ENCODE assay signal across 17 mouse cellular contexts in genomic region chrX:167719092-167719491, GRCm38 (mm10).
DNase-seq lines count a peak whose midpoint lies in the region; ATAC-seq and TF ChIP-seq lines count a peak whose summit lies in the region.
"Had no signal": no experiment of that assay in that cellular context is flagged by ENCODE, and none has a peak within 500 bp of the region (broad histone marks: within the 10 kb centered on the region; RNA-seq: fewer than 3 reads in every experiment).

No protein-coding gene starts in this region.

- peaks cover 5% of the 10 kb centered on the region; the same call in 1 of the 2 replicates for H3K27me3 ChIP-seq in heart, embryonic 10.5 days (ENCODE audit: insufficient read depth, poor library complexity, severe bottlenecking)
- H3K27me3 ChIP-seq in hindbrain, postnatal 0 days (ENCODE audit: insufficient read depth, low read length): no peaks in the 10 kb centered on the region
- peaks cover 65% of the 10 kb centered on the region for H3K27me3 ChIP-seq in hindbrain, embryonic 13.5 days
- H3K27me3 ChIP-seq in forebrain, embryonic 15.5 days: no peaks in the 10 kb centered on the region
- H3K27me3 ChIP-seq: CH12.LX; embryonic facial prominence, embryonic 12.5 days; heart, embryonic 15.5 days had no signal

- peak; percentile 1 to 37 for DNase-seq in heart, adult 18-20 months
- DNase-seq in heart, embryonic 10.5 days (ENCODE audit: low spot score): no peak
- peak; percentile 3 for DNase-seq in hindbrain, postnatal 0 days (ENCODE audit: low spot score)
- peak; percentile 1 for DNase-seq in lung, postnatal 36 days
- no peak for DNase-seq in lung, postnatal 4 days
- DNase-seq: adrenal gland, postnatal 14 days; forebrain, postnatal 0 days; gastrocnemius, postnatal 14 days had no signal

- no peak for TF ChIP-seq CTCF in hindbrain, postnatal 0 days (IDR thresholded peaks at IDR 0.05; ENCODE audit: low read depth)

- no peaks in the 10 kb centered on the region for H3K9me3 ChIP-seq in heart, embryonic 10.5 days
- H3K9me3 ChIP-seq in hindbrain, postnatal 0 days (ENCODE audit: low read length): no peaks in the 10 kb centered on the region
- no peaks in the 10 kb centered on the region for H3K9me3 ChIP-seq in hindbrain, embryonic 13.5 days
- no peaks in the 10 kb centered on the region for H3K9me3 ChIP-seq in forebrain, embryonic 15.5 days
- H3K9me3 ChIP-seq: embryonic facial prominence, embryonic 12.5 days; forebrain, embryonic 12.5 days; heart, embryonic 15.5 days; hindbrain, embryonic 15.5 days had no signal

- no peak overlapping the region for H3K9ac ChIP-seq in hindbrain, postnatal 0 days (replicated peaks; ENCODE audit: low read length)
- H3K9ac ChIP-seq in hindbrain, embryonic 13.5 days: no peak overlapping the region
- H3K9ac ChIP-seq in forebrain, embryonic 15.5 days (replicated peaks): no peak overlapping the region
- H3K9ac ChIP-seq: embryonic facial prominence, embryonic 12.5 days; forebrain, embryonic 12.5 days; forebrain, postnatal 0 days; heart, embryonic 15.5 days; hindbrain, embryonic 15.5 days had no signal

- no peaks in the 10 kb centered on the region for H3K36me3 ChIP-seq in heart, embryonic 10.5 days
- no peaks in the 10 kb centered on the region for H3K36me3 ChIP-seq in hindbrain, postnatal 0 days (ENCODE audit: insufficient read depth, low read length)
- no peaks in the 10 kb centered on the region for H3K36me3 ChIP-seq in hindbrain, embryonic 13.5 days
- H3K36me3 ChIP-seq in forebrain, embryonic 15.5 days: no peaks in the 10 kb centered on the region
- H3K36me3 ChIP-seq: embryonic facial prominence, embryonic 12.5 days; forebrain, embryonic 12.5 days; heart, embryonic 15.5 days; hindbrain, embryonic 15.5 days had no signal

- peak; percentile 62; the same call in 1 of the 2 replicates for ATAC-seq in hindbrain, postnatal 0 days
- no peak for ATAC-seq in hindbrain, embryonic 13.5 days (ENCODE audit: low FRiP score)
- no peak for ATAC-seq in forebrain, embryonic 15.5 days (replicated peaks)
- ATAC-seq: activated CD4-positive, CD25-positive, alpha-beta regulatory T cell, adult 4 months; forebrain, postnatal 0 days had no signal

- H3K27ac ChIP-seq in heart, embryonic 10.5 days: no peak overlapping the region
- no peak overlapping the region for H3K27ac ChIP-seq in hindbrain, postnatal 0 days
- no peak overlapping the region for H3K27ac ChIP-seq in hindbrain, embryonic 13.5 days
- no peak overlapping the region for H3K27ac ChIP-seq in forebrain, embryonic 15.5 days (replicated peaks)
- H3K27ac ChIP-seq: embryonic facial prominence, embryonic 12.5 days; forebrain, embryonic 12.5 days; heart, embryonic 15.5 days; hindbrain, embryonic 15.5 days had no signal

- H3K4me3 ChIP-seq in heart, embryonic 10.5 days: no peak overlapping the region
- H3K4me3 ChIP-seq in hindbrain, postnatal 0 days (ENCODE audit: low read length): no peak overlapping the region
- no peak overlapping the region for H3K4me3 ChIP-seq in hindbrain, embryonic 13.5 days
- no peak overlapping the region for H3K4me3 ChIP-seq in forebrain, embryonic 15.5 days
- H3K4me3 ChIP-seq: embryonic facial prominence, embryonic 12.5 days; forebrain, embryonic 12.5 days; heart, embryonic 15.5 days; hindbrain, embryonic 15.5 days had no signal

- 83% methylated on average over 1 of the region's 1 CpGs for WGBS in heart, embryonic 10.5 days
- WGBS in hindbrain, postnatal 0 days: 64% methylated on average over 1 of the region's 1 CpGs
- WGBS in hindbrain, embryonic 13.5 days: 26% methylated on average over 1 of the region's 1 CpGs
- WGBS in forebrain, embryonic 15.5 days: 80% methylated on average over 1 of the region's 1 CpGs

- H3K4me1 ChIP-seq in heart, embryonic 10.5 days: no peaks in the 10 kb centered on the region
- H3K4me1 ChIP-seq in hindbrain, postnatal 0 days (ENCODE audit: insufficient read depth, low read length): no peaks in the 10 kb centered on the region
- H3K4me1 ChIP-seq in hindbrain, embryonic 13.5 days (replicated peaks): no peaks in the 10 kb centered on the region
- no peaks in the 10 kb centered on the region for H3K4me1 ChIP-seq in forebrain, embryonic 15.5 days
- H3K4me1 ChIP-seq: embryonic facial prominence, embryonic 12.5 days; forebrain, embryonic 12.5 days; heart, embryonic 15.5 days; hindbrain, embryonic 15.5 days had no signal

- H3K4me2 ChIP-seq in hindbrain, postnatal 0 days (ENCODE audit: low read depth, low read length): no peak overlapping the region
- no peak overlapping the region for H3K4me2 ChIP-seq in hindbrain, embryonic 13.5 days
- H3K4me2 ChIP-seq in forebrain, embryonic 15.5 days (replicated peaks): no peak overlapping the region
- H3K4me2 ChIP-seq: embryonic facial prominence, embryonic 12.5 days; forebrain, embryonic 12.5 days; heart, embryonic 11.5 days; heart, embryonic 15.5 days; hindbrain, embryonic 15.5 days had no signal

Comparison
In these comparisons a context has a peak if more than half of its experiments do, and no peak if none do; other contexts are left out.
1. DNase-seq: peak in heart, adult 18-20 months (2 of 2), hindbrain, postnatal 0 days (single experiment) and lung, postnatal 36 days (single experiment); none in heart, embryonic 10.5 days (single experiment) and lung, postnatal 4 days (0 of 2).